Mouse (Mus musculus): ENCODE results near the gene Dnm2.

DNA sequence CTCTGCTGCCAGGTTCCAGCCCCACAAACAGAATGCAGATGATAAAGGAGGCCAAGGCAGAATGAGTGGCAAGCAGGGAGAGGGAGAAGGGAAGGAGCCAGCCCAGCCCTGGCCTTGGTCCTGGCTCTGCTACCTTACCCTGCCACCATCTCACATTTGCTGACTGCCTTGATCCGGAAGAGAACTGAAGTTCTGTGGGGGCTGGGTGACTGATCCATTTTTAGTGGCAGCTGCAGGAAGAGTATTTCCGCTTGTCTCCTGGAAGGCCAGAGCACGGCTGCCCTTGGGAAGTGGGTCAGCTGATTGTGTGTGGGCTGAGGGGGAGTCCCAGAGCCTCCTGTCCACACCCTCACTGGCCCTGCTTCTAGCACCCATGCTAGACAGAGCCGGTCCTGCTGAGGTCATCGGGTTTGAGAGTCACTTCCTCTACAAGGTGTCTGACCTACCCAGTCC is 38.5 kb downstream of the Dnm2 start:
- TF ChIP-seq POLR2A (IDR thresholded peaks at IDR 0.05; ENCODE audit: borderline replicate concordance, extremely low read depth, insufficient read depth, insufficient read length, poor library complexity, severe bottlenecking) = no peak
- no peak for TF ChIP-seq CTCF (IDR thresholded peaks at IDR 0.05; ENCODE audit: borderline replicate concordance, extremely low read depth, insufficient read depth, insufficient read length)

Measured in brain, embryonic 14.5 days (tissue).